Mouse (Mus musculus): ENCODE results near the gene Il22ra1. TPM values are rescaled to one million over a fixed set of nuclear protein-coding genes. Genes with fewer than 3 reads are reported as not detected.
"Not testable (repeated sequence)": the region's sequence is repeated elsewhere in the genome, so short reads cannot be mapped to it uniquely, and the experiment has no call there.

The Il22ra1 gene
- polyA plus RNA-seq, 1 experiment: not detected

DNA sequence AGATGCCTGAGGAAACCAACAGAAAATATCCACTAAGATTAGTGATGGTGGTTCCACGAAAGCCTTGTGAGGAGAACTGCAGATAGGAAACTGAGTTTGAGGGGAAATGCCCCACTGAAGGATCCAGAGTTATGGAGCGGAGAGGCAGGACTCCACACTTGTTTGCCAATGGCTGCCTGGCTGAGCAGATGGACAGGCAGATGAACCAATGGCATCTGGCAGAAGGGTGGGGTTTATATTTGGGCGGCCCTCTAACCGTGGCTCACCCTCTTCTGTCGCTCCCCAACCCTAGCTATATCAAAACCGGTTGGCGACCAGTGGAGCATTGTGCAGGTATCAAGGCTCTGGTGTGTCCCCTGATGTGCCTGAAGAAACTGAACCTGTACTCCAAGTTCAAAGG lies 29.5 kb upstream of the Il22ra1 start:
- Histone ChIP-seq H3K4me3 (replicated peaks) (no peak overlapping the region), H3K27me3 (replicated peaks) (peaks cover 30% of the 10 kb centered on the region), H3K4me1 (no peaks in the 10 kb centered on the region), H3K9me3 (peaks cover 16% of the 10 kb centered on the region), H3K36me3 (replicated peaks; ENCODE audit: low read length) (no peaks in the 10 kb centered on the region)
- no peak for TF ChIP-seq GATA1 (IDR thresholded peaks at IDR 0.05; ENCODE audit: borderline replicate concordance, low read length)
- TF ChIP-seq FLI1 (IDR thresholded peaks at IDR 0.05; ENCODE audit: low read length): no peak

- Histone ChIP-seq H3K9me3 (peaks cover 1% of the 10 kb centered on the region), H3K4me1 (peaks cover 4% of the 10 kb centered on the region), H3K4me3 (replicated peaks) (no peak overlapping the region), H3K27me3 (replicated peaks) (peaks cover 62% of the 10 kb centered on the region), H3K36me3 (replicated peaks; ENCODE audit: low read length) (no peaks in the 10 kb centered on the region)
- TF ChIP-seq GATA1 (IDR thresholded peaks at IDR 0.05; ENCODE audit: borderline replicate concordance, low read length) (no peak), FLI1 (IDR thresholded peaks at IDR 0.05; ENCODE audit: low read length) (no peak)
Measured at GRCm38 (mm10) chr4:135703497-135703896, 24.5 kb upstream of the Il22ra1 start.

- Histone ChIP-seq H3K27me3 (replicated peaks) (peaks cover 64% of the 10 kb centered on the region), H3K9me3 (no peaks in the 10 kb centered on the region), H3K4me1 (peaks cover 8% of the 10 kb centered on the region), H3K36me3 (replicated peaks; ENCODE audit: low read length) (no peaks in the 10 kb centered on the region), H3K4me3 (replicated peaks) (no peak overlapping the region)
- TF ChIP-seq FLI1 (IDR thresholded peaks at IDR 0.05; ENCODE audit: low read length) (no peak), GATA1 (IDR thresholded peaks at IDR 0.05; ENCODE audit: borderline replicate concordance, low read length) (no peak)
Measured at GRCm38 (mm10) chr4:135704016-135704415, 24.0 kb upstream of the Il22ra1 start.

DNA sequence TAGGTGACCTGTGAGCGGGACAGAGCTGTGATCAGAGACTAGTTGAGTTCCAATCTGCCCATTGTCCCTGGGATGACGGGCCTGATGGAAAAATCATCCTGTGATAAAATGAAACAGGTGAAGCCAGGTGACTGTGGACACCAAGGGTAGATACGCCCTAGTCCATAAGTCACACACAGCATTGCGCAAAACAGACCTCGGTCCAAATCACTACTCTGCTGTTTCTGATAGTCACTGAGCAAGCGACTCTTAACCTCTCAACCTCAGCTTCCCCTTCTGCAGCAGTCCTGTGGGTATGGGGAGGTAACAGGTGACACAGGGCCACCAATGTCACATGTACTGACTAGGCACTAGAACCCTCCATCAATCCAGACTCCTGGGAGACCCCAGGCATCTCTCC lies 21.9 kb upstream of the Il22ra1 start:
- Histone ChIP-seq H3K9me3 (no peaks in the 10 kb centered on the region), H3K36me3 (replicated peaks; ENCODE audit: low read length) (no peaks in the 10 kb centered on the region), H3K4me1 (peaks cover 12% of the 10 kb centered on the region), H3K4me3 (replicated peaks) (no peak overlapping the region), H3K27me3 (replicated peaks) (peaks cover 55% of the 10 kb centered on the region)
- TF ChIP-seq FLI1 (IDR thresholded peaks at IDR 0.05; ENCODE audit: low read length): no peak
- TF ChIP-seq GATA1 (IDR thresholded peaks at IDR 0.05; ENCODE audit: borderline replicate concordance, low read length): no peak

GRCm38 (mm10) chr4:135709072-135709564 lies 18.9 kb upstream of the Il22ra1 start:
- Histone ChIP-seq H3K9me3 (no peaks in the 10 kb centered on the region), H3K36me3 (replicated peaks; ENCODE audit: low read length) (no peaks in the 10 kb centered on the region), H3K4me1 (peaks cover 13% of the 10 kb centered on the region), H3K27me3 (replicated peaks) (peaks cover 43% of the 10 kb centered on the region), H3K4me3 (replicated peaks) (peak overlapping the region; percentile 89)
- TF ChIP-seq FLI1 (IDR thresholded peaks at IDR 0.05; ENCODE audit: low read length): no peak
- TF ChIP-seq GATA1 (IDR thresholded peaks at IDR 0.05; ENCODE audit: borderline replicate concordance, low read length): no peak

DNA sequence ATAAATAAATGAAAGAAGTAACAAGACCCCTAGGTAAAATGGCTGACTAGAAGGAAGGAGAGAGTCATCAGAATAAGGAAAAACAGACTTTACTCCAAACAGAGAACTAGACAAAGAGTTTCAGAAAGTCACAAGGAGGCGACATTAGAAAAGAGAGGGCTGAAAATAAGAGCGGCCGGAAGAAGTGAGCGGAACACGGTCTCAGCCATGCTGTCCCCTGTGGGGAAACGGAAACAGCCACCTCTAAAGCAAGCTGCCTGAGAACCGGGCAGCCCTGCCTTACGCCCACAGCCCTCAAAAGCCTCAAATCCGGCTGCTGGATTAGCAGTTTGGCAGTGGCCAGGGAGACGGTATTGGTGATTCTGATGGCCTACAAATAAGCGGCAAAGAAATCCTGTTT lies 18.4 kb upstream of the Il22ra1 start:
- Histone ChIP-seq H3K27me3 (replicated peaks) (peaks cover 41% of the 10 kb centered on the region), H3K4me1 (peaks cover 12% of the 10 kb centered on the region), H3K36me3 (replicated peaks; ENCODE audit: low read length) (no peaks in the 10 kb centered on the region), H3K9me3 (peaks cover 4% of the 10 kb centered on the region), H3K4me3 (replicated peaks) (no peak overlapping the region)
- TF ChIP-seq GATA1 (IDR thresholded peaks at IDR 0.05; ENCODE audit: borderline replicate concordance, low read length): no peak

DNA sequence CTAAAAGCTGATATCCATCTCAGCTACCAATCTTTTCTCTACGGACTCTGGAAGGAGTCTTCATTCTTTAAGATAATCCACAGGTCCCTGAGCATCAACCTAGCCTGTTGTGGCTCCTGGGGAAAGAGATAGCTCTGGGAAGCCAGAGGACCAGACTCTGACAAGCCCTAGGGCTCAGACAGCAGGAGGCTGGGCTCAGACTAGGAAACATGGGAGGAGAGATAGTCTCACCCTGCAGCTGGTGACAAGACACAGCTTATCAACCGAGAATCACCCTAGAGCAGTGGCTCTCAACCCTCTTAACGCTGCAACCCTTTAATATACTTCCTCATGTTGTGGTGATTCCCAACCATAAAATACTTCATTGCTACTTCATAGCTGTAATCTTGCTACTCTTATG lies 17.6 kb upstream of the Il22ra1 start:
- TF ChIP-seq FLI1 (IDR thresholded peaks at IDR 0.05; ENCODE audit: low read length): no peak
- no peak for TF ChIP-seq GATA1 (IDR thresholded peaks at IDR 0.05; ENCODE audit: borderline replicate concordance, low read length)
- Histone ChIP-seq H3K27me3 (replicated peaks) (peaks cover 37% of the 10 kb centered on the region), H3K4me1 (peaks cover 12% of the 10 kb centered on the region), H3K4me3 (replicated peaks) (no peak overlapping the region), H3K9me3 (peaks cover 10% of the 10 kb centered on the region), H3K36me3 (replicated peaks; ENCODE audit: low read length) (no peaks in the 10 kb centered on the region)

DNA sequence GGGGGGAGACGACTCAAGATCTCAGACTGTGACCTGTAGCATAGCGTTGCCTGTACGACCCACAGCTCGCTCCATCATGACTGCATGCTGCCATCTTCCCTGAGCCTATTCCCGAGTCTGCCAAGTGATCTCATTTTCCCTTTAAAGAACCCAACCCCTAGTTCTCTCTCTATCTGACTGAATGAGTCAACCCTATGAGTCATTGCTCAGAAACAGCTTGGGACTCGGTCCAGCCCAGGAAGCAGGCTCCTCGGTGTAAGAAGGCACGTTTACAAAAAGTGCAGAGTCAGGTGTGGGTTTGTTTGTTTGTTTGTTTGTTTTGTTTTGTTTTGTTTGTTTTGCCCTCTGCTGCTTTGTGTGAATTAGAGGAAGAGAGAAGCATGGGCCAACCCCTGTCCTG lies 13.2 kb upstream of the Il22ra1 start:
- Histone ChIP-seq H3K4me1 (peaks cover 5% of the 10 kb centered on the region), H3K4me3 (replicated peaks) (no peak overlapping the region), H3K36me3 (replicated peaks; ENCODE audit: low read length) (no peaks in the 10 kb centered on the region), H3K27me3 (replicated peaks) (peaks cover 18% of the 10 kb centered on the region), H3K9me3 (peaks cover 32% of the 10 kb centered on the region)
- TF ChIP-seq FLI1 (IDR thresholded peaks at IDR 0.05; ENCODE audit: low read length): no peak
- no peak for TF ChIP-seq GATA1 (IDR thresholded peaks at IDR 0.05; ENCODE audit: borderline replicate concordance, low read length)

DNA sequence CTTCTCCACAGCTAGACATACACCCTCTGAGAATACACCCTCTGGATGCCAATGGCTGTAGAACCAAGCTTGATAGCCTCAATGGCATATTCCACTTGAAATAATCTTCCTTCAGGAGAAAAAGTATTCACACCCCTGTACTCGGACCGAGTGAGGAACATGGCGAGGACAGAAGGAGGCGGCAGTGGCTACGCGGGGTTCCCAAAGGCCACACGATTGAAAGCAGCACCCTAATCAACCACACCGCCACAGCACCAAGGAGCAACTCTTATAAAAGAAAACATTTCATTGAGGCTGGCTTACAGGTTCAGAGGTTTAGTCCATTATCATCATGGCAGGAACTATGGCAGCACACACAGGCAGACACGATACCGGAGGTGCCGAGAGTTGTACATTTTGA lies 11.5 kb upstream of the Il22ra1 start:
- not testable (repeated sequence) for H3K36me3 ChIP-seq (replicated peaks; ENCODE audit: low read length); H3K4me1 ChIP-seq; H3K4me3 ChIP-seq (replicated peaks)
- Histone ChIP-seq H3K9me3 (peaks cover 49% of the 10 kb centered on the region), H3K27me3 (replicated peaks) (peaks cover 18% of the 10 kb centered on the region)

- TF ChIP-seq GATA1 (IDR thresholded peaks at IDR 0.05; ENCODE audit: borderline replicate concordance, low read length) (no peak), FLI1 (IDR thresholded peaks at IDR 0.05; ENCODE audit: low read length) (no peak)
- peaks cover 59% of the 10 kb centered on the region for H3K9me3 ChIP-seq
- no peak overlapping the region for H3K4me3 ChIP-seq (replicated peaks)
- H3K36me3 ChIP-seq (replicated peaks; ENCODE audit: low read length): no peaks in the 10 kb centered on the region
- H3K27me3 ChIP-seq (replicated peaks): peaks cover 14% of the 10 kb centered on the region
- no peaks in the 10 kb centered on the region for H3K4me1 ChIP-seq
Measured at GRCm38 (mm10) chr4:135722540-135723290, 5.3 kb upstream of the Il22ra1 start.

Data from megakaryocyte, embryonic 14.5 days (primary cell).